Mouse (Mus musculus) layer of hippocampus, adult 9-10 months (tissue): ENCODE data around the gene Frs3.
"Not testable (repeated sequence)": the region's sequence is repeated elsewhere in the genome, so short reads cannot be mapped to it uniquely, and the experiment has no call there.

Experiments
- DNase-seq: peaks from one replicate; pipeline ENCODE4 v3.0.0; 2022; ENCODE audit warnings: low spot score

Gene Frs3

DNA sequence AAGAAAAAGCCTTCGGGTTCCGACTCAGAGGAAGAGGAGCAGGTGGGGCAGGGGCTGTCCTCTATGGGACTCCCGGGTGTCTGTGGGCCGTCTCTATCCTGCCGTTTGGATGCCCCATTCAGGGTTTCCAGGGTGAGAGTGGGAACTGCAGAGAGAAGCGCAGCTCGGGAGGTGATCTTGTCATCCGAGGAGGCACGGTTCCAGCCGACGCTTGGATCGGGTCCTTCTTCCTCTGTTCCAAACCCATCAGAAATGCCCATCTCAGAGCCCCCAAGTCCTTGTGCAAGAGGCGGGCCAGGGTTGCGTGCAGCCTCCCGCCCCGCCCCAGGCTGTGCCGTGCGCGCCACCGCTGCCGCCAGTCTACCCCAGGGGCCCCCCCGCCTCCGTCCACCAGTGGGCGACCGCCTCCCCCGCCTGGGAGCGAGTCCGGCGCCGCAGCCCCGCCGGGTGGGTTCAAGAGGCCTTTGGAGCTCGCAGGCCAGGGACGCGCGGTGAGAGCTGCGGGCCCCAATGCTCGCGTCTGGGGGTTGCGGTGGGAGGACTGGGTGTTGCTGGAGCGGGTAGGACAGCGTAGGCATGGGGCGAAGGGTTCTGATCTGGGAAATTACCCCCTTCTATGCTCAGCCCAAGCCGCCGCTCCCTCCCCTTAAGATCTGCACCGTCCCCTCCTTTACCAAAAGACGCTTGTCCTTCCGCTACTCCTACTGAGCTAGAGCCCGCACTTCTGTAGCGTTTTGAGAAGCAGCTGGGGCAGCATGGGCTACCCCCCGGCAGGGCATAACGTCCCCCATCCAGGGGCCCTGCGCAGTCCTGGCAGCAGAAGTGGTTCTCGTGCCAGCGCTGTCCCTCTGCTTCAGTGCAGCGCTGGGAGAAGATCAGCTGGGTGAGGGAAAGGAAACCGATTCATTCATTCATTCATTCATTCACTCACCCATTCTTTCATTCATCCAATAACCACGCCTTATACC lies at the start of gene Frs3:
Gene Frs3 (plus strand): TSS at position 423 of the 968 bp plus-strand sequence.
- no peak for DNase-seq

DNA sequence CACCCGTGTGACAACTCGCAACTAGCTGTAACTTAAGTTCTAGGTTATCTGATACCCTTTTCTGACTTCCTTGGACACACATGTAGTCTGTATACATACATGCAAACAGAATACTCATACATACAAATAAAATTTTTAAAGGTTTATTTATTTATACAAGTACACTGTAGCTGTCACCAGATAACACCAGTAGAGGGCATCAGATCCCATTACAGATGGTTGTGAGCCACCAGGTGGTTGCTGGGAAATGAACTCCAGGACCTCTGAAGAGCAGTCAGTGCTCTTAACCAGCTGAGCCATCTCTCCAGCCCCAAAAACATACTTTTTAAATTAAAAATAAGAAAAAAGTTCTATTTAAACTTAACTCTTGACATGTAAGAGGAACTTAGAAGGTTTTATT lies 45.8 kb upstream of the Frs3 start:
- DNase-seq: no peak

DNA sequence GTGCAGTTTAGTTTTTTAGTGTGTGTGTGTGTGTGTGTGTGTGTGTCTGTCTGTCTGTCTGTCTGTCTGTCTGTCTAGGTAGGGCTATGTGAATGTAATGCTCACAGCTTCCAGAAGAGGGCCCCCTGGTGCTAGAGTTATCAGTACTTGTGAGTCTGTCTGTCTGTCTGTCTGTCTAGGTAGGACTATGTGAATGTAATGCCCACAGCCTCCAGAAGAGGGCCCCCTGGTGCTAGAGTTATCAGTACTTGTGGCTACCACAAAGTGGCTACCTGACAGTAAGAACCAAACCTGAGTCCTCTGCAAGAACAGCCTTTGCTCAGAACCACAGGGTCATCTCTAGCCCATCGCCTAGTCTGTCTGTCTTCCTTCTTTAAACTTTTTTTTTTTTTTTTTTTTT lies 42.1 kb upstream of the Frs3 start:
- DNase-seq: peak; percentile 66

DNA sequence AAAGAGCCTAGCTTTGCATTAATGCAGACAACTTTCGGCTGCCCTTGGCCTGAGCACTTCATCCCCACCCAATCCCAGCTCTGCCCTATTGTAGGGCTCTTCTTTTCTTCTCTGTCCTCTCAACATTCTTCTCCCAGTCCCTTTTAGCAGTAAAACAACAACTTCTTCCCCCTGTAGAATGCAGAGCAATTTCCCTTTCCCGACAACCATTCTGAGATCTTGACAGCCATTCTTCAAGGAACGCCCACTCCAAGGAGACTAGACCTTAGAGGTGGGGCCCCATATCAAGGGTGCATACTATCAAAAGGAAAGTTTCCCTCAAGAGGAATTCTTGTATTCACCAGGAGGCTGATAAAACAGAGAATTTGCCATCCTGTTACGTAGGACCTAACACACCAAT lies 39.9 kb upstream of the Frs3 start:
- DNase-seq: no peak

DNA sequence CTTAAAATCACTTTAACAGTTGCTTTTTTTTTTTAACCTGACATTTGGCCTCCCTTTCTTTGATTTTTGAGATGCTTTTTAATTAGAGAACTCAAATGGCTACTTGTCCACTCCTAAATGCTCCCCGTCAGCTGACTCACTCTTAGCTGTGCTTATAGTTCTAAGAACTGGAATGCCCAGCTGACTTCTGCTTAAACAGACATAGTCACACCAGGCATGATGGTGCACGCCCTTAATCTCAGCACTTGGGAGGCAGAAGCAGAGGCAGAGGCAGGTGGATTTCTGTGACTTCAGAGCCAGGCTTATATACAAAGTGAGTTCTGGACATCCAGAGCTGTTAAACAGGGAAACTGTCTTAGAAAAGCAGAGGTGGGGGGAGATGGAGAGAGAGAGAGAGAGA lies 36.9 kb upstream of the Frs3 start:
- no peak for DNase-seq

DNA sequence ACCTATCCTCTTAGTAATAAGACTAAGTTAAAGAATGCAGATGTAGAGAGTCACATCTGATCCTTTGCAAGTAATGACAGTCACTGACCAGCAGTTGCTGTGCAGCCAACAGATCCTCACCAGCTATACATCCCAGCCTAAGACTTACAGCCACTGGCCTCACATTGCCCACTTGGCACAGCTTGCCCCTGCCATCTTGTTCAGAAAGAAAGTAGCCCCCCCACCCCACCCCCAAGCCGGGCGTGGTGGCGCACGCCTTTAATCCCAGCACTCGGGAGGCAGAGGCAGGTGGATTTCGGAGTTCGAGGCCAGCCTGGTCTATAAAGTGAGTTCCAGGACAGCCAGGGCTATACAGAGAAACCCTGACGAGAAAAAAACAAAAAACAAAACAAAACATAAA lies 34.5 kb upstream of the Frs3 start:
- not testable (repeated sequence) for DNase-seq

DNA sequence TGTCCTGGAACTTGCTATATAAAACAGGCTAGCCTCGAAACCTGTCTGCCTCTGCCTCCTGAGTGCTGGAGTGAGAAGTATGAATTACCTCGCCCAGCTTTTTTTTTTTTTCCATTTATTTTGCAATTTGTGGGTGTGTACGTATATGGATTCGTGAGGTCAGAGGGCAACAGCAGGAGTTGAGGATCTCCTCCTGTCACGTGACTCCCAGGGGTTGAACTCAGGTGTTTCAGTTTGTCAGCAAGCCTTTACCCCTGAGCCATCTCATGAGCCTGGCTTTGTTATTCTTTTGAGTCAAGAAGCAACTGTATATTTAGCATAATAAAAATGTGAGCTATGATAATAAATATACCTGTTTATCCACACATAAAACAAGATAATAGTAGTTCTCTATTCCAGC lies 33.1 kb upstream of the Frs3 start:
- no peak for DNase-seq

DNA sequence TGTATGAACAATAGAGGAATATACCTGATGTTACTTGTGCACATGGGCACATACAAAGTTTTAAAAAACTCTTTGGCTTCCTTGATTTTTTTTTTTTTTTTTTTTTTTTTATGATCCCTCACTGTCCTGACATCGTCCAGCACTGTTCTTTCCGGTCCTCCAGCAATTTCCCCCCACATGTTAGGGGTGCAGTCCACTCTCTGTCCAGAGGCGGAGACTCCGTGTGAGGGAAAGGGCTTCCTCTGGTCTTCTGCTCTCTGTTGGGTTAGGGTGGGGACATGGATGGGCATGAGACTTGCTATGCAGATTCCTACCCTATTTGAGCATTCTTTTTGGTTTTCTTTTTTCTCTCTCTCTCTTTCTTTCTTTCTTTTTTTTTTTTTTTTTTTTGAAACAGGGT lies 30.9 kb upstream of the Frs3 start:
- DNase-seq: no peak

DNA sequence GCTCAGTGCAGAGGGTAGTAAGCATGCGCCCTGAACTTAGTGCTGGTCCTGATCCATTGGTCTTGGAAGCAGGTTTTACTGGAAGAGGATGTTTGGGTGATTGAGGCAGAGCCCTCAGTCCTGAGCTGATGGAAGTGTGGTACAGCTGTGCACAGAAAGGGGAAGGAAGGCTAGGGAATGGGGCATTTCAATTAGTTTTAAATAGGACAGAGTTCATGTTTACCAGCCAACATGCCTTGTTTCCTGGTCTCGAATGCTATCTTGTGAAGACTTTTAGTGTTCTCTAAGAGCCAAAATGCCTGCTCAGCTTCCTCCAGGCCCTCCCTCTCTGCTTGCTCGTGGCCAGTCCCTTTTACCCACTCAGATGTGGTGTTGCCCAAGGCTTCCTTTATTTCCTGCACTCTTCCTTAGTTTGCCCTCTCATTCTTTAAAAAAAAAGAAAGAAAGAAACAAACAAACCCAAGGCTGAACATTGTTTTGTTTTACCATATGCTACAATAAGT lies 30.0 kb upstream of the Frs3 start:
- no peak for DNase-seq

DNA sequence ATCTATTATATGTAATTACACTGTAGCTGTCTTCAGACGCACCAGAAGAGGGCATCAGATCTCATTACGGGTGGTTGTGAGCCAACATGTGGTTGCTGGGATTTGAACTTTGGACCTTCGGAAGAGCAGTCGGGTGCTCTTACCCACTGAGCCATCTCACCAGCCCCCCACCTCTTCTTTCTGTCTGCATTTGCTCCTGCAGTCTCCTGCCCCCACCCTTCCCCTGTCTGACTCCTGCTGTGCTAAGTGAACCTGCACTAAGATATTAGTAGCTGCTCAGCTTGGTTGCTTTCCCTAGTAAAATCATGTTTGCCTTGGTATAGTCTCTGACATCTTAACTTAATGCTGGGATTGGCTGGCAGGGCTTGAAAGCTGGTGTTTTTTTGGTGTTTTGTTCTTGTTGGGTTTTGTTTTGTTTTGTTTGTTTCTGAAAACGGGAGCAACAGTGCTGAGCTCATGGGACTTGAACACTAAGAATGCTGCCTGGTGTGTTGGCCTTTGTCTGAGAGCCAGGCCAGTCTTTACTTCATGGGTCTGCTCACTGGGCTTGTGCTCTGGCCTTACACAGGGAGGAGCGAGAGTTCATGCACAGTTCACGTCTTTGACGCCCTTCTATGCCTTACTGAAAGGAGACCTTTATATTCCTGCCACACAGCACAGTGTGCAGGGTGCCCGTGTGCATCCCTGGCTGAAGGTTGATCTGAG lies 25.7 kb upstream of the Frs3 start:
- DNase-seq: no peak

DNA sequence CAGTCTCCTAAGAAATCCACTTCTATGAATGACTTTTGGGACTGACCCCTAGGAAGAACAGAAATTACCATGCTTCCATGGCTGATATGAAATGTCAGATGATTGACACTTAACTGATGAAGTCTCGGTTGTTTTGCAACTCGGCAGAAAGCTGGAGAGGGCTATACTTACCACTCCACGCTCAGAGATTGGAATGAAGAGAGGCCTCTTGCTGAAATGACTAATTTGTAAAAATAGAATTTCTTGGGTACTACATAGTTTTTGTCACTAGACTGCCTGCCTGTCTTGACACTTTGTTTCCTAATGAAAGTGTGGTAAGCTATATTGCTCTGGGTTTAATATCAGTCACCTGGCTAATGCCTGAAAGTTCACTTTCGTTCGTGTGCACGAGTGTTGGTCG lies 24.4 kb upstream of the Frs3 start:
- DNase-seq: no peak

DNA sequence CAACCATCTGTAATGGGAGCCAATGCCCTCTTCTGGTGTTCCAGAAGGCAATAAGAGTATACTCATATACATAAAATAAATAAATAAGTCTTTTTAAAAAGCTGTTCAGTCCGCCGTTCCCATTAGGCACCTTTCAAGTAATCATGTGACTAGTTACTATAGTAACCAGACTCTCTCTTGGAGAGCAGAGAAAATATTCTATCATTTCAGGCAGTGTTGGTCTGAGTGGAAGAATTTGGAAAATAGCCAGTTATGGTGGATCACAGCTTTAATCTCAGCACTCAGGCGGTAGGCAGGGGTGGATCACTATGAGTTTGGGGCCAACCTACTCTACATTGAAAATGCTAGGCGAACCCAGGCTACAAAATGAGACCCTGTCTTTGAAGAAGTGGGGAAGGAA lies 19.7 kb upstream of the Frs3 start:
- no peak for DNase-seq

DNA sequence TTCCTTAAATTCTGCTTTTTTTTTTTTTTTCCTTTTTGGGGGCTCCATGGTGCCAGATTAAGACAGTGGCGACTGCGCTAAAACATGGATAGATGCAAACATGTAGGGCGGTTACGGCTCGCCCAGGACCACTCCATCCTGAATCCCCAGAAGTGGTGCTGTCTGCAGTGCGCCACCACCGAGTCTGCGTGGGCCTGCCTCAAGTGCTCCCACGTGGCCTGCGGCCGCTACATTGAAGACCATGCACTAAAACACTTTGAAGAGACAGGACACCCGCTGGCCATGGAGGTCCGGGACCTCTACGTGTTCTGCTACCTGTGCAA lies 16.9 kb upstream of the Frs3 start:
- DNase-seq: no peak

DNA sequence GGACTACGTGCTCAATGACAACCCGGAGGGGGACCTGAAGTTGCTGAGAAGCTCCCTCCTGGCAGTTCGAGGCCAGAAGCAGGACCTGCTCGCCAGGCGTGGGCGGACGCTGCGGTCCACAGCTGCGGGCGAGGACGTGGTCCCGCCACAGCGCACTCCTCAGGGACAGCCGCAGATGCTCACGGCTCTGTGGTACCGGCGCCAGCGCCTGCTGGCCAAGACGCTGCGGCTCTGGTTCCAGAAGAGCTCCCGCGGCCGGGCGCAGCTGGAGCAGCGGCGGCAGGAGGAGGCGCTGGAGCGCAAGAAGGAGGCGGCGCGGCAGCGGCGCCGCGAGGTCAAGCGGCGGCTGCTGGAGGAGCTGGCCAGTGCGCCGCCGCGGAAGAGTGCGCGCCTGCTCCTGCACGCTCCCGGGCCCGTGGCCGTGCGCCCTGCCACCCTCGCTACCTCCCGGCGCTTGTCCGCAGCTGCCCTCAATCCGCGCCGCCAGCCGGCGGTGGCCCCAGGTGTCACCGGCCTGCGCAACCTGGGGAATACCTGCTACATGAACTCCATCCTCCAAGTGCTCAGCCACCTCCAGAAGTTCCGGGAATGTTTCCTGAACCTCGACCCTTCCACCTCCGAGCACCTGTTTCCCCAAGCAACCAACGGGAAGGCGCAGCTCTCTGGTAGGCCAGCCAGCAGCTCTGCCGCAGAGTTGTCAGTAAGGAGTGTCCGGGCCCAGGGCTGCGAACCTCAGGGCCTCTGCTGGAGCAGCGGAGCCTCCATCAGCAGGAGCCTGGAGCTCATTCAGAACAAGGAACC lies 16.3 kb upstream of the Frs3 start:
- no peak for DNase-seq

DNA sequence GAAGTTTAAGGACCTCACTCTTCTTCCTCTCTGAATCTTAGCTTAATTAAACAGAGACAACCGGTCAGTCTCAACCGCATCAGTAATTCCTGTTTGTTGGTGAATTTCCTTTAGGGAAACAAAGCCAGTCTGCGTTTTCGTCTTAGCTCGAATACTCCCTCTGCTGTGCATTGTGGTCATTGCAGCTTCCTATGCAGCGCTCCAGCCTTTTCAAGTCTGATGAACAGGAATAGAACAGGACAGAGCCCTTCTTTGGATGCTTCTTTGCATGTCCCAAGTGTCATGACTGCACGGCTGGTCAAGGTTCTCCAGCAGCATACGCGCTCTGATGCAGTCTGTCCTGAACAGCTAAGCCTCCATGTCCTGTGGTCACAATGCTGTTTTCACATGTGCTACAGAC lies 12.2 kb upstream of the Frs3 start:
- DNase-seq: peak; percentile 70

DNA sequence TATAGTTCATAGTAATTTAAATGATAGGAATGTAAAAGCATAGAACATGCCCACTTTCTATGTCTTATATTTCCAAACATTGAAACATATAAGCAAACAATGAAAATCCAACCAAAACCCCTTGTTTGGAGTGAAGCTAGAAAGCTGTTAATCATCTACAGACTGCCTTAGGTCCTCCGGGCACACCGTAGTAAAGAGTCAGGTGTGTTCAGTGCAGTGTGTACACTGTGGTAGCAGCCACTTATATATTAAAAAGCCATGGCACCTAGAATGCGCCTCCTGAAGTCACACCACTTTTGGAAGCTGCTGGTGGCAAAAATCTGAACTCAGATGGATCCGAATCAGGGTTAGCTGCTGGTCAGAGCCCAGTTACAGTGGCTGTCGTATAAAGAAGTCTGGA lies 10.6 kb upstream of the Frs3 start:
- DNase-seq: no peak

DNA sequence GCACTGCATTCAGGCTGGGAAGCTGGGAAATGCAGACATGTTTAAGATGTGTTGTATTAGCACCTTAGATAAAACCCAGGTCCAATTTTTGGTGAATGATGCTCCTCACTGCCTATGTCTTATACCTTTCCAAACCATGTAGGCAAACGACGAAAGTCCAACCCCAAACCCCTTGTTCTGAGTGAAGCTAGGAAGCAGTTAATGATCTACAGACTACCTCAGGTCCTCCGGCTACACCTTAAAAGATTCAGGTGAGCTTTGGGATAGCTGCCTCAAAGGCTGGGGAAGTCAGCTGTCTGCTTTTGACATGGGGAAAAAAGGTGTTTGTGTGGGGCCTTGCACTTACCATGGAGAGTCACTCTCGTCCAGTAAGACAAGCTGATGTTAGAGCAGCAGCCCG lies 10.1 kb upstream of the Frs3 start:
- DNase-seq: no peak

DNA sequence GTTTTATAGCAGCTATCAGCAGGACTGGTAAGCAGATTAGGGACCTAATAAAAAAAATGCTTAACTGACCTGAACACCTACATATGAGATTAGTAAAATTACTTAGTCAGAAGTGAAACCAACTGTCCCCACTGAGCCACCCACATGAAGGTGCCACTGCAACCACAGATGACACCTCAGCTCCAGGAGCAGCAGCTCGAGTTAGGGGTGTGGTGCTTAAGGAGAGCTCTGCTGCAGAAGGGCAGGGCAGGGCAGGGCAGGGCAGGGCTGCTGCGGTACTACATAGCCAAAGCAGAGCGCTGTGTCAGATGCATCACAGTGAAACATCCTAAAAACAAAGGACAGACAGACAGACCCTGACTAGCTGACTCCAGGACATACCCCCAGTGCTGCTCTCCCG lies 6.0 kb upstream of the Frs3 start:
- DNase-seq: no peak

DNA sequence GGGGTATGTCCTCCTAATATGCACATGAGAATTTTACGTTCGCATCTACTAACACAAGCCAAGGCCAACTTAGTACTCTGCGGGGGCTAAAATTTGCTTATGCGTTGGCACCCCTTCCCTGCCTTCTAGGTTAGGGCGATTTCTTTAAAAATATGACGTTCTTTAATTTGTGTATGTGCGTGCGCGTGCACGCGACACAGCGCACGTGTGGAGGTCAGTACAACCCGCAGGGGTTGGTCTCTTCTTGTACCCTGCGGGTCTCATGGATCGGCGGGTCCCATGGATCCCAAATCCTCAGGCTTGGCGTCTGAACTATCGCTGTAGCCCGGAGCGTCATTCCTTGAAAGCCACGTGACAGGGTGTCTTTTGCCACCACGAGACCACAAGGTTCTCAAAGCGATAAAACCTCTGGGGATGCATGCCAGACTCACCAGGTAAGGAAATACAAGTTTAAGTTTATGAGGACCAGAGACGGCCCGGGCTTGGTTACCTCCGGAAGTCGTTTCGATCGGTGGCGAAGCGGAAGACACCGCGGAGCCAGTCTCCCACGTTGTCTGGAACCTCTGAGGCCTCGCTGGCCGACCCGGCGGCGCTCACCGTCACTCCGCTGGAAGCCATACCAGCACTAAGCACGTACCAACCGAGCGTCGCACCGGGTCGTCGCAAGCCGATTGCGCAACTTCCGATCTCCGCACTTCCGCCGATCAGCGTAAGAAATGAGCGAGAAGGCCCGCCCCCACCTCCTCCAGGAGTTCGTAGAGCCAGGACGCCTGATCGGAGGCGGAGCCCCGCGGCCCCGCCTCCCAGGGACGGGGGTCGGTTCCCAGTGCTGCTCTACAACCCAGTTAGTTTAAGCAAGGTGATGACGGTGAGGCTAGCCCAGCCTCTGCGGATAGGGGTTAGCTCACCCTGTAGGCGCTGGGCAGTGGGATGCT lies 1.2 kb upstream of the Frs3 start:
- peak; percentile 80 for DNase-seq

DNA sequence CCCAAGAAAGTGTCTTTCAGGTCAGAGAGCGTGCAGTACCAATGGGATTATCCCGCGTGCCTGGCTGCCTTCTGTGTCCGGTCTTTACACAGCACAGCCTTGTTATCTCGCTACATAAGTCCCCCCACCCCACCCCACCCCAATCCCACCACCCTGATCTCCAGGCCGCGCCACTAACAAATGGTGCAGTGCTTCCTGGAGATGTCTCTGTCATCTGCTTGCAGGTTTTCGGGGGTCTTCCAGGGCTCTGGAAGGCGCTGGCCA lies 554 bp upstream of the Frs3 start, which contains the start of gene Tomm6:
Gene Tomm6 (minus strand): TSS at position 43 of the 264 bp plus-strand sequence.
- no peak for DNase-seq

DNA sequence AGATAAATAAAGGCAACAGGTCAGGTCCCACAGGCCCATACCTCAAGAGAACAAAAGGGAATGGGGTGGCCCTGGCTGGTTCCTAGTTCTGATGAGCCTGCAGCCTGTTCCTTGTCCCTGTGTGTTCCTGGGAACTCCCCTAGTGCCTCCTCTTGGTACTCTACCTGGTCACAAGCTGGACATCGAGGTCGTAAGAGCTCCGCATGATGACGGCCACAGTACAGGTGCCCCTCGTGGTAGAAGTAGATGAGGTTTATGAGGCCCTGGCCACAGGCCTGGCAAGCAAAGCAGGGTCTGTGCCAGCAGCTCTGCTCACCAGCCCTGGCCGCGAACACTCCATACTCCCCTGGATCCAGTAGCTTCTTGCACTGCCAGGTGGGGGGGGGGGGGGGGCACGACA lies 1.1 kb downstream of the Frs3 start:
- no peak for DNase-seq

DNA sequence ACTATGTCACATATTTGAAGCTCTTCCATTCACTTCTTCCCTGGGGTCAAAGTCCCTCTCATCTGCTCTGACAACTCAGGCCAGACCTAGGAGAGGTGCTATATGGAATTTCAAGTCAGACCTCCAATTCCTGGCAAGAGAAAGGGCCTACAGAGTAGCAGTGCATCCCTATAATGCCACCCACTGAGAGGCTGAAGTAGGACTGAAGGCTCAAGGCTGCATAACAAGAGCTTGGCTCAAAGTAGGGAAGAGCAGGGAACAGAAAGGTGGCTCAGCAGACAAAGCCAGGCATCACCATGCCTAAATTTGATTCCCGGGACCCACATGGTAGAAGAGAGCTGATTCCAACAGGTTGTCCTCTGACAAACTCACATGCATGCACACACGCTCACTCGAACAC lies 2.8 kb downstream of the Frs3 start:
- no peak for DNase-seq
